Mouse (Mus musculus) CH12.LX (cell line): ENCODE data around the gene Aes. TPM values are rescaled to one million over a fixed set of nuclear protein-coding genes. Genes with fewer than 3 reads are reported as not detected.

Experiments
- DNase-seq: peaks from one replicate; pipeline ENCODE4 v3.0.0-alpha.2; 2013; ENCODE audit errors: extremely low read depth
- H3K27ac ChIP-seq: 2 replicates; pipeline ENCODE4 v1.5.1; 2012; ENCODE audit warnings: low read depth, mild to moderate bottlenecking, control low read depth, moderate library complexity; ENCODE audit not compliant: insufficient read depth
- H3K27me3 ChIP-seq: replicated peaks from 2 replicates; pipeline ENCODE3; 2012; ENCODE audit warnings: inconsistent platforms
- H3K36me3 ChIP-seq, 2 experiments: replicated peaks in 1 of 2; 2 replicates each; pipeline versions ENCODE3 to v1.6.1; 2012; ENCODE audit warnings: inconsistent platforms in 1 of 2, low read length in 1 of 2, mild to moderate bottlenecking in 1 of 2, mixed read lengths in 1 of 2, moderate library complexity in 1 of 2; ENCODE audit not compliant: control insufficient read depth in 1 of 2, insufficient read depth in 1 of 2
- H3K4me1 ChIP-seq, 2 experiments: 2 replicates each; pipeline ENCODE4 v1.6.1; 2012; ENCODE audit warnings: inconsistent platforms in 1 of 2, moderate library complexity in 1 of 2; ENCODE audit not compliant: insufficient read depth in 2 of 2, control insufficient read depth in 1 of 2
- H3K4me2 ChIP-seq: 2 replicates; pipeline ENCODE4 v1.6.1; 2012; ENCODE audit warnings: low read depth, mild to moderate bottlenecking, control low read depth; ENCODE audit not compliant: poor library complexity, insufficient read depth, severe bottlenecking
- H3K4me3 ChIP-seq, 3 experiments: fragments of 150-350 bp in 1 of 3; sonication (generic) in 1 of 3; replicated peaks in 1 of 3; 2 replicates each; pipeline versions ENCODE3 to v1.5.1; 2011 to 2012; ENCODE audit warnings: low read depth in 2 of 3, low read length in 2 of 3, mild to moderate bottlenecking in 2 of 3, moderate library complexity in 2 of 3, control low read depth in 1 of 3, improper control_type of control experiment in 1 of 3, inconsistent platforms in 1 of 3, mixed read lengths in 1 of 3; ENCODE audit not compliant: poor library complexity in 1 of 3
- H3K79me2 ChIP-seq: replicated peaks from 2 replicates; pipeline ENCODE4 v1.6.1; 2012; ENCODE audit warnings: mild to moderate bottlenecking, moderate library complexity; ENCODE audit not compliant: control insufficient read depth, poor library complexity, insufficient read depth, severe bottlenecking; ENCODE audit errors: extremely low read depth
- H3K9ac ChIP-seq: 2 replicates; pipeline ENCODE4 v1.6.1; 2012; ENCODE audit warnings: low read depth, mild to moderate bottlenecking, control low read depth, moderate library complexity; ENCODE audit not compliant: insufficient read depth
- H3K9me3 ChIP-seq: replicated peaks from 2 replicates; pipeline ENCODE3; 2012; ENCODE audit warnings: low read length, inconsistent platforms, mixed read lengths
- BHLHE40 ChIP-seq: IDR thresholded peaks from 2 replicates; pipeline ENCODE4 v1.6.1; 2011; ENCODE audit warnings: mild to moderate bottlenecking, low read depth, low read length, improper control_type of control experiment
- CHD2 ChIP-seq: IDR thresholded peaks from 2 replicates; pipeline ENCODE4 v1.6.1; 2011; ENCODE audit warnings: low read length, improper control_type of control experiment
- ETS1 ChIP-seq: conservative IDR thresholded peaks from 2 replicates; pipeline ENCODE4 v1.6.1; 2012; ENCODE audit warnings: low read depth, mild to moderate bottlenecking, inconsistent platforms, low read length, improper control_type of control experiment, moderate library complexity
- JUND ChIP-seq: conservative IDR thresholded peaks from 2 replicates; pipeline ENCODE4 v1.6.1; 2011; ENCODE audit warnings: low read depth, low read length, improper control_type of control experiment
- MAFK ChIP-seq: IDR thresholded peaks from 2 replicates; pipeline ENCODE4 v1.6.1; 2011; ENCODE audit warnings: low read length, improper control_type of control experiment; ENCODE audit not compliant: insufficient replicate concordance
- MAZ ChIP-seq: IDR thresholded peaks from 2 replicates; pipeline ENCODE4 v1.6.1; 2012; ENCODE audit warnings: low read depth, mild to moderate bottlenecking, inconsistent platforms, low read length, improper control_type of control experiment, moderate library complexity
- MXI1 ChIP-seq: IDR thresholded peaks from 2 replicates; pipeline ENCODE4 v1.6.1; 2011; ENCODE audit warnings: mild to moderate bottlenecking, low read depth, low read length, improper control_type of control experiment
- NELFE ChIP-seq: IDR thresholded peaks from 2 replicates; pipeline ENCODE4 v1.6.1; 2011; ENCODE audit warnings: low read depth, low read length, improper control_type of control experiment
- NRF1 ChIP-seq: IDR thresholded peaks from 2 replicates; pipeline ENCODE4 v1.6.1; 2014; ENCODE audit warnings: low read depth, mild to moderate bottlenecking, inconsistent platforms, low read length, improper control_type of control experiment, moderate library complexity
- PAX5 ChIP-seq: IDR thresholded peaks from 2 replicates; pipeline ENCODE4 v1.6.1; 2012; ENCODE audit warnings: low read length, inconsistent platforms, mixed read lengths
- POLR2AphosphoS2 ChIP-seq: IDR thresholded peaks from 2 replicates; pipeline ENCODE4 v1.6.1; 2011; ENCODE audit warnings: low read depth, low read length, improper control_type of control experiment
- UBTF ChIP-seq: IDR thresholded peaks from 2 replicates; pipeline ENCODE4 v1.6.1; 2012; ENCODE audit warnings: low read depth, mild to moderate bottlenecking, inconsistent platforms, low read length, improper control_type of control experiment, moderate library complexity
- ZC3H11A ChIP-seq: IDR thresholded peaks from 2 replicates; pipeline ENCODE4 v1.6.1; 2012; ENCODE audit warnings: low read depth, mild to moderate bottlenecking, inconsistent platforms, low read length, improper control_type of control experiment
- ZKSCAN1 ChIP-seq: IDR thresholded peaks from 2 replicates; pipeline ENCODE4 v1.6.1; 2012; ENCODE audit warnings: low read depth, inconsistent platforms, low read length, improper control_type of control experiment, borderline replicate concordance
- ZMIZ1 ChIP-seq: IDR thresholded peaks from 2 replicates; pipeline ENCODE4 v1.6.1; 2012; ENCODE audit warnings: low read depth, mild to moderate bottlenecking, inconsistent platforms, low read length, improper control_type of control experiment
- ZNF384 ChIP-seq: IDR thresholded peaks from 2 replicates; pipeline ENCODE4 v1.6.1; 2012; ENCODE audit warnings: low read depth, low read length, improper control_type of control experiment, inconsistent platforms
- dilution Hi-C: fragments of 300-500 bp; cut with MboI; formaldehyde crosslinking; loops from 2 replicates; pipeline ENCODE4 v1.14.3; 2020; ENCODE audit warnings: low sequenced_read_pairs; ENCODE audit not compliant: extremely low pct_unique_long_range_greater_than_20kb, extremely low pct_ligation_motif_present
- in situ Hi-C: fragments of 300-500 bp; cut with MboI; formaldehyde crosslinking; loops from 3 replicates; pipeline ENCODE4 v1.14.3; 2019; ENCODE audit warnings: low sequenced_read_pairs, low pct_ligation_motif_present, low pct_unique_long_range_greater_than_20kb, mixed read lengths
- polyA plus RNA-seq: library from polyadenylated mRNA; unstranded; fragments of >175 nt; gene quantifications from 2 replicates; pipeline ENCODE4 v1.2.1, GENCODE M21; 2012; ENCODE audit warnings: low read depth; ENCODE audit not compliant: insufficient read length
- total RNA-seq, 2 experiments: library from RNA; depleted of rRNA; stranded (reverse); fragments of 300-350 nt in 1 of 2; fragments of >200 nt in 1 of 2; gene quantifications; 2 replicates each; pipeline ENCODE4 v1.2.3; 2012 to 2014

The Aes gene
- total and polyA plus RNA-seq, 3 experiments = 11.5 to 114 (median 25.1) TPM

- dilution Hi-C loops = no loop called here
- Histone ChIP-seq H3K4me3 (no peak overlapping the region), H3K9me3 (no peaks in the 10 kb centered on the region), H3K4me1 (peaks cover 0 to 2% of the 10 kb centered on the region in 2 experiments; a peak in 1 of 4 replicates), H3K27me3 (peaks cover 98% of the 10 kb centered on the region), H3K27ac (no peak overlapping the region), H3K4me2 (no peak overlapping the region), H3K36me3 (no peaks in the 10 kb centered on the region), H3K79me2 (no peaks in the 10 kb centered on the region), H3K9ac (no peak overlapping the region)
- DNase-seq = no peak
- TF ChIP-seq JUND (no peak), MXI1 (no peak), NELFE (no peak), MAZ (no peak)
- in situ Hi-C loops = no loop called here
These were observed 24.1 kb downstream of the Aes start for GRCm38 (mm10) chr10:81583347-81583746.

GRCm38 (mm10) chr10:81588739-81589138 is 29.5 kb downstream of the Aes start:
- Histone ChIP-seq H3K79me2 (no peaks in the 10 kb centered on the region), H3K4me1 (0 out of 4 replicates have a peak, but pooled peaks cover 0 to 2% of the 10 kb centered on the region in 2 experiments), H3K9me3 (no peaks in the 10 kb centered on the region), H3K4me3 (no peak overlapping the region), H3K4me2 (no peak overlapping the region)
- no peak for TF ChIP-seq MAFK
- no peak for TF ChIP-seq ZKSCAN1
- no peak for TF ChIP-seq POLR2AphosphoS2
- no peak for TF ChIP-seq ETS1
- no peak for TF ChIP-seq BHLHE40
- TF ChIP-seq ZC3H11A = no peak
- TF ChIP-seq UBTF = no peak
- no peak for TF ChIP-seq PAX5
- no peak for TF ChIP-seq ZNF384
- TF ChIP-seq ZMIZ1 = no peak
- TF ChIP-seq MAZ = no peak
- TF ChIP-seq NRF1 = no peak
- no peak for TF ChIP-seq CHD2
- TF ChIP-seq, all 38 proteins: peak for 0
- Histone ChIP-seq H3K27ac (no peak overlapping the region), H3K27me3 (peaks cover 97% of the 10 kb centered on the region), H3K9ac (no peak overlapping the region), H3K36me3 (no peaks in the 10 kb centered on the region)
- in situ Hi-C loops (no loop called here), dilution Hi-C loops (no loop called here)
- DNase-seq = no peak
